Mouse (Mus musculus) midbrain, embryonic 11.5 days (tissue): Measurements from ENCODE around the gene Uba6. TPM values are rescaled to one million over a fixed set of nuclear protein-coding genes. Genes with fewer than 3 reads are reported as not detected.

Experiments
- ATAC-seq: fragments of 200-750 bp; cut with Nextera tagmentation; 2 replicates; pipeline ENCODE4 v1.8.0; 2017; ENCODE audit warnings: moderate TSS enrichment, moderate library complexity; ENCODE audit not compliant: low FRiP score
- DNase-seq: peaks from one replicate; pipeline ENCODE4 v3.0.0; 2015; ENCODE audit warnings: low spot score; ENCODE audit errors: missing footprints
- H3K27ac ChIP-seq: fragments of 300-500 bp; sonication (generic); 2 replicates; pipeline ENCODE4 v1.5.1; 2014; ENCODE audit warnings: low read depth, low read length
- H3K27me3 ChIP-seq: fragments of 300-500 bp; sonication (generic); 2 replicates; pipeline ENCODE4 v1.6.1; 2014; ENCODE audit warnings: mild to moderate bottlenecking, low read length, moderate library complexity, mixed read lengths; ENCODE audit not compliant: control insufficient read depth, insufficient read depth
- H3K36me3 ChIP-seq: fragments of 300-500 bp; sonication (generic); 2 replicates; pipeline ENCODE4 v1.6.1; 2014; ENCODE audit warnings: mild to moderate bottlenecking, low read length, moderate library complexity, mixed read lengths; ENCODE audit not compliant: control insufficient read depth, insufficient read depth
- H3K4me1 ChIP-seq: fragments of 300-500 bp; sonication (generic); 2 replicates; pipeline ENCODE4 v1.6.1; 2014; ENCODE audit warnings: low read length; ENCODE audit not compliant: control insufficient read depth, insufficient read depth
- H3K4me2 ChIP-seq: fragments of 300-500 bp; sonication (generic); 2 replicates; pipeline ENCODE4 v1.6.1; 2014; ENCODE audit warnings: mild to moderate bottlenecking, moderate library complexity
- H3K4me3 ChIP-seq: fragments of 300-500 bp; sonication (generic); 2 replicates; pipeline ENCODE4 v1.5.1; 2014; ENCODE audit warnings: low read depth, low read length
- H3K9ac ChIP-seq: fragments of 300-500 bp; sonication (generic); 2 replicates; pipeline ENCODE4 v1.6.1; 2014; ENCODE audit warnings: low read length
- H3K9me3 ChIP-seq: fragments of 300-500 bp; sonication (generic); 2 replicates; pipeline ENCODE4 v1.6.1; 2016; ENCODE audit warnings: low read length; ENCODE audit not compliant: control insufficient read depth
- WGBS: fragments of 180-500 bp; shearing (Covaris S2); extraction: QIAGEN DNeasy Blood & Tissue Kit; methylation state at CpG from one replicate; pipeline ENCODE4 v1.1.7; 2014; 5-methylcytosine and 5-hydroxymethylcytosine counted together
- polyA plus RNA-seq: library from polyadenylated mRNA; unstranded; fragments of >200 nt; fragmentation: Nextera tagmentation; extraction: Ambion mirVana; gene quantifications from 2 replicates; pipeline ENCODE4 v1.2.1, GENCODE M21; 2014

Uba6 gene
- polyA plus RNA-seq, 1 experiment from 2014 or later, result 26.9 TPM

DNA sequence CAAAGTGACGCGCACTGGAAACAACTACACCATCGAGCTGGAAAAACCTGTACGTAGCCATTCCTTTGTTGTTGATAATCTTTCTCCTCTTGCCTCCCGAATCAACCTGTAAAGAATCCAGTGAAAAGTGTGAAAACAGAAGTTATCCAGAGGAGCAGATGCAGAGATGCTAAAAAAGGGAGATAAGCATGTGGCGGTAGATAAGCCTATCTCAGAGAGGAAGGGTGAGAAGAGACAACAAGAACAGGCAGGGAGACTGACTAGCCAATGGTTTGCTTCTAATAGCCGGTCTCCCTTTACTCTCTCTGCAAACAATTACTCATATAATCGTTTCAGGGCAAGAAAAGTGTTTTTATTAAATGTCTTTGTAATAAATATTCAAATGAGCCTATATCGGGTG is 77.8 kb downstream of the Uba6 start:
- H3K4me1 ChIP-seq, result no peaks in the 10 kb centered on the region
- H3K9ac ChIP-seq, result no peak overlapping the region
- H3K27me3 ChIP-seq, result no peaks in the 10 kb centered on the region
- 84% methylated on average over 9 of the region's 9 CpGs for WGBS
- H3K4me2 ChIP-seq, result no peak overlapping the region
- peak; percentile 17 for DNase-seq
- no peaks in the 10 kb centered on the region for H3K9me3 ChIP-seq
- ATAC-seq, result no peak
- no peak overlapping the region for H3K4me3 ChIP-seq
- H3K27ac ChIP-seq, result no peak overlapping the region
- no peaks in the 10 kb centered on the region for H3K36me3 ChIP-seq

GRCm38 (mm10) chr5:86086751-86087150 is 85.9 kb downstream of the Uba6 start:
- Histone ChIP-seq H3K4me3 (no peak overlapping the region), H3K36me3 (no peaks in the 10 kb centered on the region), H3K27me3 (no peaks in the 10 kb centered on the region), H3K9me3 (no peaks in the 10 kb centered on the region), H3K9ac (no peak overlapping the region), H3K27ac (no peak overlapping the region), H3K4me1 (no peaks in the 10 kb centered on the region), H3K4me2 (no peak overlapping the region)
- DNase-seq (no peak), ATAC-seq (no peak)
- 83% methylated on average over 6 of the region's 6 CpGs for WGBS

- Histone ChIP-seq H3K4me3 (no peak overlapping the region), H3K27me3 (no peaks in the 10 kb centered on the region), H3K9me3 (no peaks in the 10 kb centered on the region), H3K9ac (no peak overlapping the region), H3K4me2 (no peak overlapping the region), H3K4me1 (no peaks in the 10 kb centered on the region), H3K27ac (no peak overlapping the region), H3K36me3 (no peaks in the 10 kb centered on the region)
- DNase-seq (peak; percentile 14), ATAC-seq (no peak)
- WGBS, result 84% methylated on average over 7 of the region's 7 CpGs
Measured at GRCm38 (mm10) chr5:86084979-86085378, 87.6 kb downstream of the Uba6 start.

- WGBS, result 89% methylated on average over 6 of the region's 6 CpGs
- DNase-seq, result no peak
- Histone ChIP-seq H3K4me3 (no peak overlapping the region), H3K9me3 (no peaks in the 10 kb centered on the region), H3K4me2 (no peak overlapping the region), H3K27ac (no peak overlapping the region), H3K4me1 (no peaks in the 10 kb centered on the region), H3K9ac (no peak overlapping the region), H3K36me3 (no peaks in the 10 kb centered on the region), H3K27me3 (no peaks in the 10 kb centered on the region)
- ATAC-seq, result no peak
Measured at GRCm38 (mm10) chr5:86083987-86084386, 88.6 kb downstream of the Uba6 start.

DNA sequence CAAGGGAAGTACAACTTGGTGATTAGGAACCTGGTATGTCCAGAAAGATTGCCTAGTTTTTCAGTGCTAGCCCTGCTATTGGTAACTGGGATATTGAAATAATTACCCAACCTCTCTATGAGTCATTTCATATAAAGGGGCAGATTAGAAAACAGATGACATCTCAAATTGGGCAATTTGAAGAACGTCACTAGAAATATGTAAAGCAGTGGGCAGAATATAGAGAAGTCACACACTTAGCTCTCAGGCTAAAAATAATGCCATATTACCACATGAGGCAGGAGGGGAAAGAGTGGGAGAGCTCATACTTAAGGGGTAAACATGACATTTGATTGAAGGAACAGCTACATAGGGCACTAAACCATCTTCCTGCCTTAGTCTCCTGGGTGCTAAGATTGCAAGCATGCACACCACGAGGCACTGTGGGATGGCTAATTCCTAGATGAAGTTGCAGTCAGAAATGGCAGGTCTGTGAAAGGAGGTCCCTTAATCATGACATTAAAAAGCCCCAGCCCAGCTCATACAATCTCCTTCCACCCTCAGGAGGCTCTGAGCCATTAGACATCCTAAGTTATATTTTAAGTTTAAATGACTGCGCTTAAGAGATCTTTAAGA is 93.8 kb downstream of the Uba6 start:
- Histone ChIP-seq H3K27me3 (no peaks in the 10 kb centered on the region), H3K9me3 (no peaks in the 10 kb centered on the region), H3K4me2 (no peak overlapping the region), H3K36me3 (no peaks in the 10 kb centered on the region), H3K9ac (no peak overlapping the region), H3K27ac (no peak overlapping the region), H3K4me3 (no peak overlapping the region), H3K4me1 (no peaks in the 10 kb centered on the region)
- WGBS, result 85% methylated on average over 3 of the region's 3 CpGs
- DNase-seq (no peak), ATAC-seq (no peak)

GRCm38 (mm10) chr5:86072756-86073386 is 99.7 kb downstream of the Uba6 start:
- 83% methylated on average over 4 of the region's 4 CpGs for WGBS
- Histone ChIP-seq H3K36me3 (no peaks in the 10 kb centered on the region), H3K4me3 (no peak overlapping the region), H3K27me3 (no peaks in the 10 kb centered on the region), H3K9ac (no peak overlapping the region), H3K4me2 (no peak overlapping the region), H3K27ac (no peak overlapping the region), H3K4me1 (no peaks in the 10 kb centered on the region), H3K9me3 (no peaks in the 10 kb centered on the region)
- DNase-seq (no peak), ATAC-seq (no peak)

DNA sequence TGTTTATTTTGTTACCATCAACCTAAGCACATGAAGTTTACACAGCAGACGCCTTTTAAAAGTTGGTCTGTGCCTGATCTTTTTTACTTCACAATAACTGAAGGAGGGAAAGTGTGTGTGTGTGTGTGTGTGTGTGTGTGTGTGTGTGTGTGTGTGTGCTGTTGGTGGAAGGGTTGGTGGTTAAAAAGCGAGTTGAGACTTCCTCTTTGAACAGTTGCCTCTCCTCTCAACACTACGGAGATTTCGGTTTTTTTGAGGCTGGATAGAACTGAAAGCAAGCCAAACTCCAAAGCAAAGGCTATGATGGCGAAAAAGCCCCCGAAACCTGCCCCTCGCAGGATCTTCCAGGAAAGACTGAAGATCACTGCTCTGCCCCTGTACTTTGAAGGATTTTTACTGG is 101.1 kb downstream of the Uba6 start, which contains the start of gene Stap1:
Gene Stap1, plus strand, starts transcription at position 209 of the 400 bp plus-strand sequence.
- Histone ChIP-seq H3K27me3 (no peaks in the 10 kb centered on the region), H3K4me2 (no peak within 1 kb of the TSS), H3K9ac (no peak within 1 kb of the TSS), H3K36me3 (no peaks in the 10 kb centered on the region), H3K9me3 (no peaks in the 10 kb centered on the region), H3K4me1 (no peaks in the 10 kb centered on the region), H3K4me3 (no peak within 1 kb of the TSS), H3K27ac (no peak within 1 kb of the TSS)
- DNase-seq (no peak), ATAC-seq (no peak)
- 83% methylated on average over 7 of the region's 7 CpGs for WGBS

DNA sequence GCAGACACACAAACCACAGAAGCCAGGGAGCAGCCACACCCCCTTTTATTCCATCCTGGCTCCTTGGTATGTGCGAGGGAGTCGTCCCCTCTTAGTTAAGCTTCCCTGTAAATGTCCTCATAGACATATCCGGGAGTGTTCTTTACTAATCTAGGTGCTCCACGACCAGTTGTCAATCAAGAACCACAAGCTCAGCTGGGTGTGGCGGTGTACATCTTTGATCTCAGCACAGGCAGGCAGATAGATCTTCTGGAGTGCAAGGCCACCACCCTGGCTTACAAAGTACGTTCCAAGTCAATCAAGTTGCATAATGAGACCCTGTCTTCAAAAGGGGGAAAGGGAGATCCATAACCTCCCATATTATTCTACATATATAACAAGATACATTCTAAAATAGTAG is 103.5 kb downstream of the Uba6 start:
- Histone ChIP-seq H3K9ac (no peak overlapping the region), H3K4me2 (no peak overlapping the region), H3K27me3 (no peaks in the 10 kb centered on the region), H3K36me3 (no peaks in the 10 kb centered on the region), H3K27ac (no peak overlapping the region), H3K9me3 (no peaks in the 10 kb centered on the region), H3K4me3 (no peak overlapping the region), H3K4me1 (no peaks in the 10 kb centered on the region)
- WGBS, result 80% methylated on average over 6 of the region's 6 CpGs
- no peak for DNase-seq
- ATAC-seq, result no peak

- Histone ChIP-seq H3K9me3 (no peaks in the 10 kb centered on the region), H3K27ac (no peak overlapping the region), H3K4me3 (no peak overlapping the region), H3K4me2 (no peak overlapping the region), H3K36me3 (no peaks in the 10 kb centered on the region), H3K27me3 (no peaks in the 10 kb centered on the region), H3K4me1 (peaks cover 4% of the 10 kb centered on the region; the same call in 1 of the 2 replicates), H3K9ac (no peak overlapping the region)
- DNase-seq, result no peak
- ATAC-seq, result no peak
- WGBS, result 87% methylated on average over 3 of the region's 3 CpGs
Measured at GRCm38 (mm10) chr5:86068451-86068850, 104.2 kb downstream of the Uba6 start.
